Mouse (Mus musculus): ENCODE results near the gene Rdh11.
"Not testable (repeated sequence)": the region's sequence is repeated elsewhere in the genome, so short reads cannot be mapped to it uniquely, and the experiment has no call there.

GRCm38 (mm10) chr12:79185160-79185559 is 6.9 kb downstream of the Rdh11 start:
- not testable (repeated sequence) for TF ChIP-seq EP300 (IDR thresholded peaks at IDR 0.05; ENCODE audit: insufficient read depth, low read depth, low read length); POLR2A (IDR thresholded peaks at IDR 0.05; ENCODE audit: insufficient read depth, low read length)
